Mouse (Mus musculus): ENCODE measurements at regions not wholly inside any gene's neighbourhood (a gene's known extent, or its start where the extent isn't known, plus 50 kb on each side); places are given as distances from the start of the nearest gene placed in this dataset.
A peak's percentile ranks its signal among the peaks of the same experiment; 100 is the strongest.

- H3K4me3 ChIP-seq (replicated peaks): no peak overlapping the region
- no peak overlapping the region for H3K27ac ChIP-seq
- no peak overlapping the region for H3K9ac ChIP-seq (replicated peaks)
- H3K4me1 ChIP-seq (replicated peaks): peaks cover 9% of the 10 kb centered on the region
- H3K27me3 ChIP-seq: peaks cover 12% of the 10 kb centered on the region
- WGBS: 78% methylated on average over 4 of the region's 4 CpGs
- no peak for ATAC-seq
- no peaks in the 10 kb centered on the region for H3K9me3 ChIP-seq
- no peak overlapping the region for H3K4me2 ChIP-seq (replicated peaks)
- no peaks in the 10 kb centered on the region for H3K36me3 ChIP-seq
Observed at GRCm38 (mm10) chr8:125367374-125367773, 202.2 kb downstream of the Sipa1l2 start.

GRCm38 (mm10) chr8:125365004-125365403, 204.6 kb downstream of the Sipa1l2 start:
- ATAC-seq: no peak
- no peak overlapping the region for H3K4me3 ChIP-seq (replicated peaks)
- peaks cover 16% of the 10 kb centered on the region for H3K27me3 ChIP-seq
- H3K4me1 ChIP-seq (replicated peaks): peaks cover 6% of the 10 kb centered on the region
- 90% methylated on average over 5 of the region's 5 CpGs for WGBS
- no peak overlapping the region for H3K4me2 ChIP-seq (replicated peaks)
- H3K27ac ChIP-seq: no peak overlapping the region
- H3K36me3 ChIP-seq: no peaks in the 10 kb centered on the region
- no peak overlapping the region for H3K9ac ChIP-seq (replicated peaks)
- peaks cover 5% of the 10 kb centered on the region; the same call in 1 of the 2 replicates for H3K9me3 ChIP-seq

- H3K36me3 ChIP-seq: no peaks in the 10 kb centered on the region
- 96% methylated on average over 2 of the region's 2 CpGs for WGBS
- H3K9me3 ChIP-seq: peaks cover 9% of the 10 kb centered on the region; the same call in 1 of the 2 replicates
- no peak overlapping the region for H3K4me2 ChIP-seq (replicated peaks)
- no peak for ATAC-seq
- H3K9ac ChIP-seq (replicated peaks): no peak overlapping the region
- H3K4me1 ChIP-seq (replicated peaks): peaks cover 15% of the 10 kb centered on the region
- no peak overlapping the region for H3K4me3 ChIP-seq (replicated peaks)
- H3K27me3 ChIP-seq: peaks cover 21% of the 10 kb centered on the region; the same call in 1 of the 2 replicates
- H3K27ac ChIP-seq: no peak overlapping the region
Observed at GRCm38 (mm10) chr8:125359456-125359855, 210.2 kb downstream of the Sipa1l2 start.

GRCm38 (mm10) chr8:125357759-125358158, 211.8 kb downstream of the Sipa1l2 start:
- Histone ChIP-seq H3K4me2 (replicated peaks) (no peak overlapping the region), H3K4me1 (replicated peaks) (peaks cover 20% of the 10 kb centered on the region)

GRCm38 (mm10) chr8:125355059-125355509, 214.5 kb downstream of the Sipa1l2 start:
- H3K9me3 ChIP-seq: peaks cover 5% of the 10 kb centered on the region; the same call in 1 of the 2 replicates
- WGBS: 34% methylated on average over 7 of the region's 7 CpGs
- peaks cover 27% of the 10 kb centered on the region for H3K4me1 ChIP-seq (replicated peaks)
- peak; percentile 60 for ATAC-seq
- no peak overlapping the region for H3K9ac ChIP-seq (replicated peaks)
- peaks cover 43% of the 10 kb centered on the region for H3K27me3 ChIP-seq
- peak overlapping the region; percentile 58 for H3K27ac ChIP-seq
- H3K36me3 ChIP-seq: no peaks in the 10 kb centered on the region
- no peak overlapping the region for H3K4me2 ChIP-seq (replicated peaks)
- no peak overlapping the region for H3K4me3 ChIP-seq (replicated peaks)

More at GRCm38 (mm10) chr8:125357759-125358158, 211.8 kb downstream of the Sipa1l2 start:
- Histone ChIP-seq H3K9ac (replicated peaks) (no peak overlapping the region), H3K9me3 (peaks cover 9% of the 10 kb centered on the region; the same call in 1 of the 2 replicates), H3K27ac (no peak overlapping the region), H3K4me3 (replicated peaks) (no peak overlapping the region), H3K36me3 (no peaks in the 10 kb centered on the region), H3K27me3 (peaks cover 32% of the 10 kb centered on the region; the same call in 1 of the 2 replicates)
- WGBS: 84% methylated on average over 3 of the region's 3 CpGs
- no peak for ATAC-seq

- no peaks in the 10 kb centered on the region for H3K9me3 ChIP-seq
- no peak overlapping the region for H3K4me3 ChIP-seq (replicated peaks)
- H3K4me2 ChIP-seq (replicated peaks): no peak overlapping the region
- H3K36me3 ChIP-seq: no peaks in the 10 kb centered on the region
- WGBS: 22% methylated on average over 3 of the region's 3 CpGs
- no peak for ATAC-seq
- H3K4me1 ChIP-seq (replicated peaks): peaks cover 39% of the 10 kb centered on the region
- no peak overlapping the region for H3K27ac ChIP-seq
- H3K27me3 ChIP-seq: peaks cover 46% of the 10 kb centered on the region
- no peak overlapping the region for H3K9ac ChIP-seq (replicated peaks)
Observed at GRCm38 (mm10) chr8:125352276-125352675, 217.3 kb downstream of the Sipa1l2 start.

- H3K27me3 ChIP-seq: peaks cover 53% of the 10 kb centered on the region
Observed at GRCm38 (mm10) chr8:125351486-125352032, 218.0 kb downstream of the Sipa1l2 start.

GRCm38 (mm10) chr8:125349290-125350025, 220.2 kb downstream of the Sipa1l2 start:
- Histone ChIP-seq H3K36me3 (no peaks in the 10 kb centered on the region), H3K9ac (replicated peaks) (no peak overlapping the region), H3K4me2 (replicated peaks) (no peak overlapping the region), H3K27me3 (peaks cover 69% of the 10 kb centered on the region), H3K9me3 (no peaks in the 10 kb centered on the region), H3K4me3 (replicated peaks) (no peak overlapping the region), H3K4me1 (replicated peaks) (peaks cover 23% of the 10 kb centered on the region), H3K27ac (no peak overlapping the region)
- 16% methylated on average over 7 of the region's 7 CpGs for WGBS
- ATAC-seq: peak; percentile 87

More at GRCm38 (mm10) chr8:125351486-125352032, 218.0 kb downstream of the Sipa1l2 start:
- Histone ChIP-seq H3K9me3 (no peaks in the 10 kb centered on the region), H3K4me1 (replicated peaks) (peaks cover 39% of the 10 kb centered on the region), H3K9ac (replicated peaks) (no peak overlapping the region), H3K27ac (no peak overlapping the region), H3K4me2 (replicated peaks) (no peak overlapping the region), H3K36me3 (no peaks in the 10 kb centered on the region), H3K4me3 (replicated peaks) (no peak overlapping the region)
- no peak for ATAC-seq
- WGBS: 73% methylated on average over 8 of the region's 8 CpGs

- Histone ChIP-seq H3K27ac (no peak overlapping the region), H3K4me3 (replicated peaks) (no peak overlapping the region), H3K9me3 (no peaks in the 10 kb centered on the region), H3K4me1 (replicated peaks) (peaks cover 22% of the 10 kb centered on the region), H3K36me3 (no peaks in the 10 kb centered on the region), H3K9ac (replicated peaks) (no peak overlapping the region), H3K27me3 (peaks cover 75% of the 10 kb centered on the region), H3K4me2 (replicated peaks) (no peak overlapping the region)
- ATAC-seq: no peak
- WGBS: 82% methylated on average over 8 of the region's 8 CpGs
Observed at GRCm38 (mm10) chr8:125346182-125346581, 223.4 kb downstream of the Sipa1l2 start.

- WGBS: 92% methylated on average over 10 of the region's 10 CpGs
- H3K4me1 ChIP-seq (replicated peaks): peaks cover 22% of the 10 kb centered on the region
- peaks cover 75% of the 10 kb centered on the region for H3K27me3 ChIP-seq
- no peak overlapping the region for H3K4me2 ChIP-seq (replicated peaks)
- no peak overlapping the region for H3K27ac ChIP-seq
- no peak for ATAC-seq
- H3K9ac ChIP-seq (replicated peaks): no peak overlapping the region
- H3K36me3 ChIP-seq: no peaks in the 10 kb centered on the region
- no peaks in the 10 kb centered on the region for H3K9me3 ChIP-seq
- no peak overlapping the region for H3K4me3 ChIP-seq (replicated peaks)
Observed at GRCm38 (mm10) chr8:125345571-125345970, 224.0 kb downstream of the Sipa1l2 start.

- 55% methylated on average over 9 of the region's 9 CpGs for WGBS
- H3K4me3 ChIP-seq (replicated peaks): no peak overlapping the region
- H3K4me1 ChIP-seq (replicated peaks): peaks cover 11% of the 10 kb centered on the region
- no peak overlapping the region for H3K9ac ChIP-seq (replicated peaks)
- no peak overlapping the region for H3K4me2 ChIP-seq (replicated peaks)
- no peaks in the 10 kb centered on the region for H3K36me3 ChIP-seq
- no peak for ATAC-seq
- peaks cover 87% of the 10 kb centered on the region for H3K27me3 ChIP-seq
- no peaks in the 10 kb centered on the region for H3K9me3 ChIP-seq
- no peak overlapping the region for H3K27ac ChIP-seq
Observed at GRCm38 (mm10) chr8:125343867-125344266, 225.7 kb downstream of the Sipa1l2 start.

- H3K36me3 ChIP-seq: no peaks in the 10 kb centered on the region
- H3K27me3 ChIP-seq: peaks cover 86% of the 10 kb centered on the region
- H3K4me1 ChIP-seq (replicated peaks): peaks cover 13% of the 10 kb centered on the region
- no peaks in the 10 kb centered on the region for H3K9me3 ChIP-seq
- no peak for ATAC-seq
- no peak overlapping the region for H3K4me2 ChIP-seq (replicated peaks)
- H3K4me3 ChIP-seq (replicated peaks): no peak overlapping the region
- H3K9ac ChIP-seq (replicated peaks): no peak overlapping the region
- 85% methylated on average over 9 of the region's 9 CpGs for WGBS
- no peak overlapping the region for H3K27ac ChIP-seq
Observed at GRCm38 (mm10) chr8:125342521-125342920, 227.1 kb downstream of the Sipa1l2 start.
